Mouse (Mus musculus): ENCODE results near the gene 2900011O08Rik. TPM values are rescaled to one million over a fixed set of nuclear protein-coding genes. Genes with fewer than 3 reads are reported as not detected.
A peak's percentile ranks its signal among the peaks of the same experiment; 100 is the strongest.
"Not testable (repeated sequence)": the region's sequence is repeated elsewhere in the genome, so short reads cannot be mapped to it uniquely, and the experiment has no call there.

The 2900011O08Rik gene
- total RNA-seq, 2 experiments from 2014 or later, result 265 to 279 TPM

DNA sequence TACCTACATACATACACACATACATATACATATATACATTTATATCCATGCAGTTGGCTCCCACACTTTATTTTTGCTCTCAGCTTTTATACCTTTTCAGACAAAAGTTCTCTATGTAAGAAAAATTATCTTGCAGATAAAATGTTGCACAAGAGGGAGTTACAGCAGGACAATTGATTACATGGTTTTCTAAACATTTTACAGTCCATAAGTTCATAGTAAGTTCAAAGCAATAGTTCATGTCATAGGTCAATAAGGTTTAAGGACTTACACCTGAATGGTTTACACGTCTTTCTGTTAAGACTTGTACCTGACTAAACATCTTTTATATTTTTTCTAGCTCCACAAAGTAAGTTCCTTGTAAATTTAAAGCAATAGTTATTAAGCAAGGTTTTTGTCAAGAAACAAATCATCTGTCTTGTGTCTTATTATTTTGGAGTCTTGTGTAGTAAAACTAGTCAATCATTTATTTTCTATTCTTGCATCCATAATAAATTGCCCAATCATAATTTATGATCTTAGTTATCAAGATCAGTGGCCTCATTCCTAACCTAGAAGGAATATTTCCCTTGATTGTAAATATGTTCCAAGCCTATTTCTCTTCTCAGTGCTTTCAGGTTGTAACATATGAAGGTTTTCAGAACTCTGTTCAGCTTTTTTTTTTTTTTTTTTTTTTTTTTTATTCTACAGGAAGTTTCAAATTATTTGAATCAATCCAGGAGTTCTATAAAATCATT, 72.9 kb downstream of the 2900011O08Rik start:
- DNase-seq (ENCODE audit: low spot score in 2 of 2), result no peak

DNA sequence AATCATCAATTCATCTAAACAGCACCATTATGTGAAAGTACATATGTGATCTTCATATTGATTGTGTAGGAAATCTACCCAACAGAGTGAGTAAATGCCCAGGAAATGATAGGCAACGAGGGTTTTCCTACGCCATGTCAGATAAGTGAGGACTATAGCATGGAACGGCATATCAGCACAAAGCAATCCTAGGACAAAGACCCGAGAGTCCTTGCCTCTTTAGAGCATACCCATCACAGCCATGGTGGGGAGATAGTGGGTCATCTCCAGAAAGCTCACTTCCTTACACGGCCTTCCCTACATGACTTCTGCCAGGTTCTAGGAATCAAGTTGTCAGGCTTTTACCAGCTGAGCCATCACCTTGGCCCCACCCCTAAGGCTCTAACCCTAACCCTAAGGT, 73.5 kb downstream of the 2900011O08Rik start:
- DNase-seq (ENCODE audit: low spot score in 2 of 2), result no peak

DNA sequence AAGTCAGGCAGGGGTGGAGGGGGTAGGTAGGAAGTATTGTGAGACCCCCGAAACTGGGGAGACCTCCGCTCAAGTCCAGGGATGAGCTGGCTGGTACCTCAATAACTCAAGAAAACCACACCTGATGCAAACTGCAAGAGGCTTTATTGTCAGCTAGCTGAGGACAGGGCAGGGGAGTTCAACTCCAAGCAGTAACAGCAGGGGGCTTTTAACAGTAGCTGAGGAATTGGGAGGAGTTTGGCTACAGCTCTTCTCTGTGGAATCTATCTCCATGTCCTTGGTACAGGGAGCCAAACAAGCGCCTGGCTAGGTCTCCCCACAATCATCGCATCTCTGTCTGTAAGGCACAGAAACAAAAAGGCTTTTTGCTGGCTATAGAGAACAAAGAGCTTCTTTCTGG, 80.2 kb downstream of the 2900011O08Rik start:
- DNase-seq (ENCODE audit: low spot score in 2 of 2), result not testable (repeated sequence)

DNA sequence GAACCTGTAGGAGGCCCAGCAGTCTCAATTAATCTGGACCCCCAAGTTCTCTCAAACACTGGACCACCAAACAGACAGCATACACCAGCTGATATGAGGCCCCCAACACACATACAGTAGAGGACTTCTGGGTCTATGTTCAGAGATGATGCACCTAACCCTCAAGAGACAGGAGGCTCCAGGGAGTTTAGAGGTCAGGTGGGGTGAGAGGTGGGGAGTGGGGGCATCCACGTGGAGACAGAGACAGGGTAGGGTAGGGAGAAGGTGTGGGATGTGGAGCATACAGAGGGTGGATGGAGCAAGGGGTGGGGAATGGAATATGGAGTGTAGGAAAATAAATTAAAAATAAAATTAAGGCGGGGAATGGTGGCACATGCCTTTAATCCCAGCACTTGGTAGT, 82.3 kb downstream of the 2900011O08Rik start:
- not testable (repeated sequence) for DNase-seq (ENCODE audit: low spot score in 2 of 2)

DNA sequence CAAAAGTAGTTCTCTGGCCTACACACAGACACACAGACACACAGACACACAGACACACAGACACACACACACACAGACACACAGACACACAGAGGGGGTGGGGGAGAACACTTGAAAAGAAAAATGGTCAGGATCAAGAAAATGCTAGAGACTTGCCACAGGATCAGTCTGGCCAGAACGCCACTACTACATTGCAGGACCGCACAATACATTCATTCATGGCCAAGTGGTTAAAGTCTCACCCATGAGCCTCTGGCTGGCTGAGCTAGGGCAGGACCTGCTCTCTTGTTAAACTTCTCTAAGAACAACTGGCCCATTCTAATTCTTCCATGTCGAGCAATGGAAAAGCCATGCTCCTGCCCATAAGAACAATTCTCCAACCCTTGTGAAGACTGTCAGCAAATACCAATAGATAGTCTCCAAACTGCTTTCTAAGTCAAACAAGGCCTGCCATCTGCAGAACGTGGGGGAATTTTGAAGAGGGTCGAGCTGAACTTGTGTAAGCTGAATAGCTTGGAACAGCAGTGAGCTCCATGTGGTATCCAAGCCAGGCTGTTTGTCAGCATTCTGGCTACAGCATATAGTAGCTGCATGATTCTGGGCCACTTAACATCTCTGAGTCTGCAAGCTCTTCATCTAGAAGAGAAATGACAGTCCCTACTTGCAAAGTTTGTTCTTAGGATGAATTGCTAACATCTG, 84.2 kb downstream of the 2900011O08Rik start:
- peak; percentile 25 to 42 for DNase-seq (ENCODE audit: low spot score in 2 of 2)

DNA sequence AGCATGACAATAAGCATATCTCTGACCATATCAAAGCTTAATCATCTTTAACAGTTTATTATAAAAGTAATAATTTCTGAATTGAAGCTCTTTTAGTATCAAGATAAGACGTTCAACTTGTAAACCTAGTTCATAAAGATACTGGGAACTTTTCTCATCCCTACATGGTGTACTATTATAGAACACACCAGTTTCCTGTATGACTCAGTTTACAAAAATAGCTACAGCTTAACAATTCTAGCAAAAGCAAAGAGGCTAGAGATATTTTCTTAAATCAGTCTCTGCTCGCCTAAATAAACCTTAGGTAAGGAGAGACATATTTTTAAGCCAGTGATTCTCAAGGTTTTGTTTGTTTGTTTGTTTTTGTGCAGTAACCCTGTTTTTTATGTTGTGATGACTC, 96.5 kb downstream of the 2900011O08Rik start:
- no peak for DNase-seq (ENCODE audit: low spot score in 2 of 2)

DNA sequence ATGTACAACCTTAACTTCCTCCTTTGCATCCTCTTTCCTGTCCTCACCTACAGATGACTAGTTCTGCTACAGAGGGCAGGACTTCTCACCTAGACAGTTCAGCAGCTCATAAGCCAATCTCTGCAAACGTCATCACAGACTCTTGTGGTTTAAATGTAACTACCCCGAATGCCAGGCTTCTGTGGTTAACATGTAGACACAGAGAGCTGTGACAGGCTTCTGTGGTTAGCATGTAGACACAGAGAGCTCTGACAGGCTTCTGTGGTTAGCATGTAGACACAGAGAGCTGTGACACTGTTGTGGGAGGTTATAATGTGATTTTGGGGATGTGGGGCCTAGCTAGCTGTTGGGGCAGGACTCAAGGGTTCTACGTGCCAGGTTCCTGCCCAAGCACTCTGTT, 101.8 kb downstream of the 2900011O08Rik start:
- no peak for DNase-seq (ENCODE audit: low spot score in 2 of 2)

DNA sequence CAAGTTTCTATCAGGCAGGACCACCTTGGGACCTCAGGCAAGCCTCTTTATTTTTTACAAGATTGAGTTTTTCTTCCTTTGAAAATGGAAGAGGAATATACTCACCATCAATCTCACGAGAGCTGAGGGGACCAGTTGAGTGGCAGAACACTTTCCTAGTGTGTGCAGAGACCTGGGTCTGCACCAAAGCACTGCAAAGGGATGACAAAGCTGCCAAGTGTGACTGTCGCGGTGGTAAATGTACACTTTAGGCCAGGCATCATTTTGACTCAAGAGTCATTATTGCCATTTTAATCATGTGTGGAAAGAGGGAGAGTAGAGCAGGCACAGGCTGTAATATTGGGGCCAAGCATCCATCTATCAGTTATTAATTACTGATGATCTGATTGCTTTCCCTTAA, 102.9 kb downstream of the 2900011O08Rik start:
- no peak for DNase-seq (ENCODE audit: low spot score in 2 of 2)

DNA sequence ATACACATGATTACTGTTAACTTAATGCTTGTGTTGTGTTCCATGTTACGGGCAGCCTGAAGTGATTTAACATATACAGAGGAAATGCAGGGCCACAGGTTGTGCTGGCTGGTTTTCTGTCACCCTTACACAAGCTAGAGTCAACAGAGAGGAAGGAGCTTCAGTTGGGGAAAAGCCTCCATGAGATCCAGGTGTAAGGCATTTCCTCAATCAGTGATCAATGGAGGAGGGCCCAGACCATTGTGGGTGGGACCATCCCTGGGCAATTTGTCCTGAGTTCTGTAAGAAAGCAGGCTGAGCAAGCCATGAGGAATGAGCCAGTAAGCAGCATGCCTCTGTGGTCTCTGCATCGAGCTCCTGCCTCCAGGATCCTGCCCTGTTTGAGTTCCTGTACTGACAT, 105.4 kb downstream of the 2900011O08Rik start:
- no peak for DNase-seq (ENCODE audit: low spot score in 2 of 2)

DNA sequence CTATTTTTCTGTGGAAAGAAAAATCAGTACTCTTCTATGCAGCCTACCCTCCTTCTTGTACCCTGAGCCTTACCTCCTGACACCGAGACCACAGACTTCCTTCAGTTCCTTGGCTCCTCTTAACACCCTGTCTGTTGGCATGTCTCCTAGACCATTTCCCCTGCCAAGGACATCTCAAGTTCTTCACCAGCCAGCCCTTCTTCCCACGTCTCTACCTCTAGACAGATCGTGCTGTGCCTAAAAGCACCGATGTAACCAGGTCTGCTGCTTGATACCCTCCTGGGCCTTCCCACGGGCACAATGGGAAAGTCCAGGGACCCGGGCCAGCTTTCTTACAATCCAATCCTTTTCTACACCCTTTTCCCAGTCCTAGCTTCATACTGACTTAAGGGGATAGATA, 119.5 kb downstream of the 2900011O08Rik start:
- no peak for DNase-seq (ENCODE audit: low spot score in 2 of 2)

DNA sequence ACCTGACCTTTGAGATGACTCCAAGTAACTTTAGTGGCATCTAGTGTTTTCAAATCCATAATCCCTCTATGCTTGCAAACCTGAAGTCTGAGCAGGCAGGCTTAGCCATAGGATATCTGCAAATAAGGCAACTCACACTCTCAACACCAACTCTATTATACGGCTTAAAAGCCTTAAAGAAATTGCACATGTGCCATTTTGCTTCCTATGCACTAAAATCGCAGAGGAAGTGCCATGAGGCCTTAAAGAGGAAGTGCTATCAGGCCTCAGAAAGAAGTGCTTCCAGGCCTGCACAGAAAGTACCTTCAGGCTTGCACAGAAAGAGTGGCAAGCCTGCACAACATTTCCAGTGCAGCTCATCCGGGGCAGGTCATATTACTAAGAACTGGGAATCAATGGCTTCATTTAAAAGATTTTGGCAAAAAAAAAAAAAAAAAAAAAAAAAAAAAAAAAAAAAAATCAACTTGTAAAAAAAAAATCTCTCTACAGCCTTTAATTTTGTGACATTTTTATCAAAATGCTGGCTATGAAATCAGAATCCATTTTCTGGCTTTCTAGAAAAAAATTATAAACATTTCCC, 123.3 kb downstream of the 2900011O08Rik start:
- DNase-seq (ENCODE audit: low spot score in 2 of 2), result no peak

DNA sequence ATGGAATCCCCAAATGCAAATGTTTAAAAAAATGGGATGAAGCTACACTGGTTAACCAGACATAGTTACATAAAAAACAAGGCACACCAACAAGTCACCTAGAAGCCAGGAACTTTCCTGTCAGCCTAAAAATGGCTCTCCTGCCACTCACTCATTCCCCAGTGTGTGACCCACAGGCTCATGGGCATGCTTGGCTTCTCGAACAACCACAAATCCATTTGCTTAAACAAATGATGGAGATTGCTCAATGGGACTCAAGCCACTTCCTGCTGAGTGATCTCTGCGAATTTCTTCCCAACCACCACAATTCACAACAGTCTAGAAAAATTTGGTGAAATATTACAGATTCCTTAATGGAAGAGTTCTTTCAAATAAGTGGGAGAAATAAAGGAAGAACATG, 124.5 kb downstream of the 2900011O08Rik start:
- DNase-seq (ENCODE audit: low spot score in 2 of 2), result no peak

DNA sequence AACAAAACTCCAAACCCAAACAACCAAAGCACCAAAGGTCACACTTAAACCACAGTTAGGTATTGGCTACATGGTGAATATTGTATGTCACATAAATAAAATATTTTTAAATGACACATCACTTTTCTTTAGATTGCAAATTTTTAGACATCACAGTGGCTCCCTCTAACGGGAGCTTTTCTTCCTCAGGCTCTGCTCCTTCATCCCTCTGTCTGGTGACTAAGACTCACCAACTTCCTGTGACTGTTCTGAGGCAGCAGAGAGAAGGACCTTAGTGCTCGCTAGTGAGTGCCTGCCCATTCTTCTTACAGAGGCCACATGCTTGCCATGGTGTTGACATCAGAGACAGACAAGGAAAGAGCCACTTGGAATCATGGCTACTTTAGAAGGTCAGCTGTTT, 125.7 kb downstream of the 2900011O08Rik start:
- peak in 1 of 2 experiments; percentile 28 for DNase-seq (ENCODE audit: low spot score in 2 of 2)

DNA sequence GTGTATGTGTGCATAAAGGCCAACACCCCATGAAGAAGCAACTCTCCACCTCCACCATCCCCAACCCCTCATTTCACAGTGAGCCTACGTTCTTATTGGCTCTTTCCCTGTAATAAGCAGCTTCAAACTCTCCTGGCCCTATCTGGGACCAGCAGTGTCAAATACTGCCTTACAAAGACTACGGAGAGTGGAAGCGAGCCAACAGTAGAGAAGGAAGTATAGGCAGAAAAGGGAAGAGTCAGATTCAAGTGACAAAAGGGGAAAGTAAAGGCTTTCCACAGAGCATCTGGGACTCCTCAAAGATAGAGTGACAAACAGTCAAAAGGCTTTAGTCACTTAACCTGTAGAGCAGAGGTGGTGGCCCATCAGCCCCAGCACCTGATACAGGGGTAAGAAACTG, 126.3 kb downstream of the 2900011O08Rik start:
- no peak for DNase-seq (ENCODE audit: low spot score in 2 of 2)

DNA sequence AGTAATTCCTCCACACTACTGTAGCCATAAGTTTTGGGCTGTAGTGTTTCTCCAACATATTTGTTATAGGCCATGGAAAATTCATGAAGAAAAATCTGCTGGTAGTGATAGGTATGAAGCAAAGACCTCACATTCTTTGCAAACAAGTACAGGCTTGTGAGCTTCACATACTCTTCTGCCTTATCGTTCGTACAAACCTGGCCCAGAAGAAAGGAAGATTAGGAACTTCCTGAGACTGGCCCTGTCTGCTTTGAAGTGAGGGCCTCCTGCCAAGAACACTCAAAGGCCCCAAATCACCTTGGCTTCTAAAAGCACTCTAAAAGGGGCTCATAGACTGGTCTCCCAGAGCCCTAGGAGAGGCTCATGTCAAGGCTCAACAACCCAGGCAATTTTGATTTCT, 130.9 kb downstream of the 2900011O08Rik start:
- no peak for DNase-seq (ENCODE audit: low spot score in 2 of 2)

DNA sequence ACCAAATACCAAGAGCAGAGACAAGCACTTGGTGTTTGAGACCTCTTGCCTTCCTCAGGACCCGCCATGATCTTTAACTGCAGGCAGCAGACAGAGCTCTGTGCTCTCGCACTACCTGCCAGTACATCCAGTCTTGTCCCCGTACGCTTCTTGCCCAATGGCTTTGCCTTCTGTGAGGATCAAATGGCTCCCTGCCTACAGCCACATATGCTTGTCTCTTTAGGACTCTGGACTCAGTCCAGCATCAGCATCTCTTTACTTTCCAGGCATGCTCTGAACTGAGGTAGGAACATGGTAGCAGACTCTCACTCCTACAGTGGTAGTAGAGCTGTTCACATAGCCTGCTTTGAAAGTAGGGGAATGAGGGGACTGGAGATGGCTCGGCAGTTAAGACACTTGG, 134.5 kb downstream of the 2900011O08Rik start:
- DNase-seq (ENCODE audit: low spot score in 2 of 2), result no peak

DNA sequence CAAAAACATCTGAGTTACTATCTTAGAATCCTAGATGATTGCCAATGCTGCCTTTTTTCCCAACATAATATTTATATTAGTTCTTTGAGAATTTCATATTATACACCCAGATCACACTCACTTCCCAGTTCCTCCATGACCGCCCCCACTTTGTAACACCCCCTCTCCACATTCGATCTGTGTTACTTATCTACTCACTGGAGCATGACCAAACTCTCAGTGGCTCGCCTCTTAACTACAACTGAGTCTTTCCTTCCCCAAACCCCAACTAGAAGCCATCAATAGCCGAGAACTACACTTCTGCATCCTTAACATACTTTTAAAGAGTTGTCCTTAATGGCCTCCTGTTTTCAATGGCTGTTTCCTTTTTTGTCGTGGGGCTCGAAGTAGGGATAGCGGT, 135.2 kb downstream of the 2900011O08Rik start:
- DNase-seq (ENCODE audit: low spot score in 2 of 2), result no peak

DNA sequence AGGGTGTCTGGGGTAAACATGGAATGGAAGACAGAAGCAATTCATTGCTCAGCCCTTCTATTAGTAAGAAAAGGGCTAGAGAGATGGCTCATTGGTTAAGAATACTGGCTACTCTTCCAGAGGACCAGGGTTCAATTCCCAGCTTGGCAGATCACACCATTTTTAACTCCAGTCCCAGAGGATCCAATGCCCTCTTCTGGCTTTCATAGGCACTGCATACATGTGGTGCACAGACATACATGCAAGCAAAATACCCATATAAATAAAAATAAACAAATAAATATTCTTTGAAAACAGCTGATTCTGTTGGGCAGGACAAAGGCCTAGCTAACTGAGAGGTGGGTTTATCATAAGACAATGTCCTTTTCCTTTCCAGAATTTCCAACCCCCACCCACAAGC, 136.2 kb downstream of the 2900011O08Rik start:
- no peak for DNase-seq (ENCODE audit: low spot score in 2 of 2)

DNA sequence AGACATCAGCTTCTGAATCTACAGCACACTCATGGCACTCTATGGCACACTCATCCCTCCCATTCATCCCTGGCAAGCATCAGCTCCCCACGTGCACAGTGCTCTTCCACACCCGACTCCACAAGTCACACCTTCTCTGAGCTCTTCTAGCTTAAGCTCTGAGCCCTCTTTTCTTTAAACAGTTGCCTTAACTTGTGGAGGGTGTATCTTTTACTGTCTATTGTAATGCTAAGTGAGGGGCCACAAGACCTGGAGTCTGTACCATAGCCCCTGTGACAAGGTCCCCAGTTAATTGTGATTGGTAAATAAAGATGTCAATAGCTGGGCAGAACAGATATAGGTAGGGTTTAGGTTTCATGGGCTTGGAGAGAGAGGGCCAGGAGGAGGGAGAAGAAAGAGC, 137.5 kb downstream of the 2900011O08Rik start:
- DNase-seq (ENCODE audit: low spot score in 2 of 2), result no peak

DNA sequence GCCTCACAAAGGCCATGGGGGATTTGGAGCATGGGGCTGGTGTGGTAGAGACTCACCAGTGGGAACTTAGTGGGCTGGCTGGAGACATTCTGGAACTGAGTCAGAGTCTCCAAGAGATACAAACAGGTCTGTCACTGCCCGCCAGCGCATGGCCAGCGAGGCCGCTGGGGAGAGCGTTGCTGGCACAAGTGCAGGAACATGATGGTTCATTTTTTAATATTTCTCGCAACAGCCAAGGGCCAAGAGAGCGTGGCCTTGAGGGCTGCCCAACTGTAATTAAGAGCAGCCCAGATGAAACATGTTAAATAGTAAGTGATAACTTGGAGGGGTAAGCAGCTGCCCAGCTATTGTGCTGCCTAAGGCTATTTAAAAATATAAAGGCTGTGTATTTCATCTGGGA, 138.3 kb downstream of the 2900011O08Rik start:
- no peak for DNase-seq (ENCODE audit: low spot score in 2 of 2)

DNA sequence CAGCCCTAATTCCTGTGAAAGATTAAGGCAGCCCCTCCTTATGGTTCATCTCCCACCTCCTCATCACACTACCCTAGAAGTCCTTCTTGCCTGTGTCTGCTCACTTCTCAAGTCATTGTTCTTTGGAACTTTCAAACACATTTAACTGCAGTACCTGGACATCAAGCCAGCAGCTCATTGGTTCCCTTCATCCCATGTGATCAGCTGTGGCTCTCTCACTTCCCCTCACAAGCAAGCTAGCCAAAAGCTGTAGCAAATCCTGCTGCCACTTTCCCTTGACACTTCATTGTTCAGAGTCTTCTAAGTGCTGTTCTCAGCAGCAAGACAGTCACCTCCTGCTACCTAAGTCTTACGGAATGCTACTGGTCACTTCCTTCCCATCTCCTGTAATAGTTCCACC, 138.8 kb downstream of the 2900011O08Rik start:
- no peak for DNase-seq (ENCODE audit: low spot score in 2 of 2)

DNA sequence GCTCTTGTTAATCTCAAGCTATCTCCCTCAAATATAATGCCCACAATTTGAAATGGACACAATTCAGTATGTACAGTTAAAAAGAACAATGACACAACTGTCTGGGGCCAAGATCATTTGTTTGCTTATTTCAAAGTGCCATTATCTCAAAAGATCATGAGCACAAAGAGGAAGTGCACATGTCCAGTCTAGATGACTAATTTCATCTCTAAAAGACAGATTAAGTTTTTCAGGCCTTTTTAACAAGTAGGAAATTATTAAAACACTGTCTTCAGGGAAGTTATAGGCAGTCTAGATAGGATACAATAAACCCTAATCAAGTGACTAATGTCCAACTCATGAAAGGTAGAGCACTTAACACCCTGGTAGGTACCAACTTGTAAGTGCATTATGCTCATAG, 142.6 kb downstream of the 2900011O08Rik start:
- no peak for DNase-seq (ENCODE audit: low spot score in 2 of 2)

DNA sequence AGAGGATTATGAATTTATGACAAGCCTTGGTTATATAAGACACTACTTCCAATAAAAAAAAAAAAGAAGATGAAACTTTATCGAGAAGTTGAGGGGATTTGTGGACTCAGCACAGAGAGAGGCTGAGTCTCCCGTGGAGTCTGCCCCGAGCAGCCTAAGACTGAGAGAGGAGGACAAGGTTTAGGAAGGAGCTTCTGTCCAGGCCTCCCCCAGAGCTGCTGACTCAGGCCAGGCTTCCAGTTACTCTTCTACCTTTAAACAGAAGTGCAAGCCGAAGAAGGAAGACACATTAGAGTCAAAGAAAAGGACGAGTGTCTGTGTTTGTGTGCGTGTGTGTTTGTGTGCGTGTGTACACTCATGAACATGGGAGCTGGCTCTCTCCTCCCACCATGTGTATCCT, 144.4 kb downstream of the 2900011O08Rik start:
- no peak for DNase-seq (ENCODE audit: low spot score in 2 of 2)
